22 mouse cellular contexts compared by ENCODE assay signal in the genomic region with DNA sequence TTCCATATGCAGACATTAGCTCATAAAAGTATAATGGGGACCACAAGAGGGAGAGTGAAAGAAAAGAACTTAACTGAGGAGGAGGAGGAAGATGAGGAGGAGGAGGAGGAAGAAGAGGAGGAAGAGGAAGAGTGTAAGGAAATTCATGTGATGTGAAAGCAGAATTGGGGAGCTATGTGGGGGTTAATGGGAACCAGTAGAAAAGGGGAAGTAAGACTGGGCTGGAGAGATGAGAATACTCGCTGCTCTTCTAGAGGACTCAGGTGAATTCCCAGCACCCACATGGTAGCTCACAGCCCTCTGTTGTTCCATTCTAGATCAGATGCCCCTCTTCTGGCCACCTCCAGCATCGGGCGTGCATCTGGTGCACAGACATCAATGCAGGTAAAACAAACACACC.
DNase-seq lines count a peak whose midpoint lies in the region; ATAC-seq lines count a peak whose summit lies in the region.
"Had no signal": no experiment of that assay in that cellular context is flagged by ENCODE, and none has a peak within 500 bp of the region (broad histone marks: within the 10 kb centered on the region; RNA-seq: fewer than 3 reads in every experiment).

No protein-coding gene starts in this region.

- no peak overlapping the region for H3K4me3 ChIP-seq in embryonic facial prominence, embryonic 12.5 days
- no peak overlapping the region for H3K4me3 ChIP-seq in embryonic facial prominence, embryonic 10.5 days
- H3K4me3 ChIP-seq: embryonic facial prominence, embryonic 15.5 days; erythroblast, embryonic 14.5 days; forebrain, embryonic 10.5 days; heart, adult 2 months; heart, embryonic 15.5 days; hindbrain, embryonic 13.5 days; intestine, embryonic 15.5 days had no signal

- H3K4me1 ChIP-seq in embryonic facial prominence, embryonic 12.5 days = no peaks in the 10 kb centered on the region
- no peaks in the 10 kb centered on the region for H3K4me1 ChIP-seq in embryonic facial prominence, embryonic 10.5 days
- H3K4me1 ChIP-seq: embryonic facial prominence, embryonic 15.5 days; forebrain, embryonic 10.5 days; heart, embryonic 15.5 days; hindbrain, embryonic 13.5 days; intestine, embryonic 15.5 days had no signal

- H3K27ac ChIP-seq in embryonic facial prominence, embryonic 12.5 days = peak overlapping the region; percentile 17; the same call in 1 of the 2 replicates
- no peak overlapping the region for H3K27ac ChIP-seq in embryonic facial prominence, embryonic 10.5 days (replicated peaks)
- H3K27ac ChIP-seq: embryonic facial prominence, embryonic 15.5 days; forebrain, embryonic 10.5 days; heart, adult 2 months; heart, embryonic 15.5 days; hindbrain, embryonic 13.5 days; intestine, embryonic 15.5 days had no signal

- H3K36me3 ChIP-seq in embryonic facial prominence, embryonic 12.5 days = no peaks in the 10 kb centered on the region
- peaks cover 9% of the 10 kb centered on the region; the same call in 1 of the 2 replicates for H3K36me3 ChIP-seq in embryonic facial prominence, embryonic 10.5 days (replicated peaks)
- H3K36me3 ChIP-seq: embryonic facial prominence, embryonic 15.5 days; heart, embryonic 15.5 days; intestine, embryonic 15.5 days had no signal

- DNase-seq in embryonic facial prominence, embryonic 10.5 days (ENCODE audit: low spot score) = no peak
- no peak for DNase-seq in layer of hippocampus, adult 9-10 months (ENCODE audit: low spot score)
- no peak for DNase-seq in ovary, postnatal 10 days (ENCODE audit: low spot score)
- no peak for DNase-seq in spleen, adult 18-20 months
- DNase-seq: adrenal gland, postnatal 10 days; cerebellum, adult 11 months; cerebellum, adult 8-10 months; cerebellum, postnatal 14 days; gastrocnemius, postnatal 10 days; heart, adult 2 months; heart, postnatal 14 days had no signal

- H3K9me3 ChIP-seq in embryonic facial prominence, embryonic 12.5 days = no peaks in the 10 kb centered on the region
- H3K9me3 ChIP-seq in embryonic facial prominence, embryonic 10.5 days = 0 out of 2 replicates have a peak, but pooled peaks cover 3% of the 10 kb centered on the region
- H3K9me3 ChIP-seq: embryonic facial prominence, embryonic 15.5 days; heart, embryonic 15.5 days; intestine, embryonic 15.5 days had no signal

- H3K4me2 ChIP-seq in embryonic facial prominence, embryonic 12.5 days (replicated peaks) = no peak overlapping the region
- H3K4me2 ChIP-seq: embryonic facial prominence, embryonic 15.5 days; heart, embryonic 11.5 days; heart, embryonic 15.5 days; hindbrain, embryonic 13.5 days; intestine, embryonic 15.5 days had no signal

- no peak for ATAC-seq in embryonic facial prominence, embryonic 12.5 days (ENCODE audit: insufficient number of reproducible peaks, insufficient read depth, low FRiP score, low TSS enrichment)
- ATAC-seq in granulocyte monocyte progenitor cell, adult 5-6 weeks (replicated peaks; ENCODE audit: poor library complexity, severe bottlenecking) = peak; percentile 83
- 0 out of 2 replicates have a peak, but pooled peaks have one; percentile 13 for ATAC-seq in neutrophil, adult 5-6 weeks (ENCODE audit: extremely low read depth, insufficient number of reproducible peaks, low FRiP score, poor library complexity, severe bottlenecking)
- ATAC-seq: forebrain, embryonic 14.5 days; intestine, embryonic 15.5 days had no signal

- 92% methylated on average over 3 of the region's 3 CpGs for WGBS in embryonic facial prominence, embryonic 12.5 days
- WGBS in embryonic facial prominence, embryonic 10.5 days = 95% methylated on average over 3 of the region's 3 CpGs

- no peaks in the 10 kb centered on the region for H3K27me3 ChIP-seq in embryonic facial prominence, embryonic 12.5 days
- H3K27me3 ChIP-seq in embryonic facial prominence, embryonic 10.5 days (replicated peaks; ENCODE audit: low read depth, poor library complexity, severe bottlenecking) = no peaks in the 10 kb centered on the region
- H3K27me3 ChIP-seq: embryonic facial prominence, embryonic 15.5 days; heart, embryonic 15.5 days; hindbrain, embryonic 13.5 days had no signal

- H3K9ac ChIP-seq in embryonic facial prominence, embryonic 12.5 days = no peak overlapping the region
- H3K9ac ChIP-seq: embryonic facial prominence, embryonic 15.5 days; heart, embryonic 15.5 days; hindbrain, embryonic 13.5 days; intestine, embryonic 15.5 days had no signal
